Mouse (Mus musculus) testis, adult 2 months (tissue): ENCODE data around the gene Ccdc155. TPM values are rescaled to one million over a fixed set of nuclear protein-coding genes. Genes with fewer than 3 reads are reported as not detected.

Experiments
- H3K27ac ChIP-seq: fragments of 200-500 bp; 2 replicates; pipeline ENCODE4 v1.5.1; 2012; ENCODE audit warnings: low read depth, low read length; ENCODE audit not compliant: control insufficient read depth, insufficient read depth
- H3K27me3 ChIP-seq: fragments of 200-500 bp; 2 replicates; pipeline ENCODE4 v1.6.1; 2012; ENCODE audit warnings: mild to moderate bottlenecking, low read length, moderate library complexity; ENCODE audit not compliant: control insufficient read depth, insufficient read depth
- H3K36me3 ChIP-seq: fragments of 200-500 bp; 2 replicates; pipeline ENCODE4 v1.6.1; 2012; ENCODE audit warnings: mild to moderate bottlenecking, low read length; ENCODE audit not compliant: control insufficient read depth, insufficient read depth
- H3K4me1 ChIP-seq: fragments of 200-500 bp; 2 replicates; pipeline ENCODE4 v1.6.1; 2012; ENCODE audit warnings: low read length; ENCODE audit not compliant: control insufficient read depth, insufficient read depth
- H3K4me3 ChIP-seq: fragments of 200-500 bp; 2 replicates; pipeline ENCODE4 v1.5.1; 2012; ENCODE audit warnings: low read depth, mild to moderate bottlenecking, low read length, moderate library complexity, mixed read lengths; ENCODE audit not compliant: control insufficient read depth
- CTCF ChIP-seq: fragments of 200-500 bp; IDR thresholded peaks from 2 replicates; pipeline ENCODE4 v1.5.1; 2012; ENCODE audit warnings: low read depth, mild to moderate bottlenecking, inconsistent platforms, low read length, moderate library complexity; ENCODE audit not compliant: control insufficient read depth, insufficient read depth, insufficient replicate concordance
- POLR2A ChIP-seq: fragments of 200-500 bp; IDR thresholded peaks from 2 replicates; pipeline ENCODE4 v1.6.1; 2012; ENCODE audit warnings: low read depth, mild to moderate bottlenecking, inconsistent platforms, low read length, moderate library complexity; ENCODE audit not compliant: control insufficient read depth
- polyA plus RNA-seq: library from polyadenylated mRNA; depleted of rRNA; stranded (reverse); fragments of >200 nt; gene quantifications from 2 replicates; pipeline ENCODE4 v1.2.3, GENCODE M21; 2012

The Ccdc155 gene
- polyA plus RNA-seq, 1 experiment: 78.3 TPM

GRCm38 (mm10) chr7:45148534-45149098 is 56.1 kb downstream of the Ccdc155 start:
- H3K4me1 ChIP-seq: no peaks in the 10 kb centered on the region
- H3K36me3 ChIP-seq: no peaks in the 10 kb centered on the region
- no peak overlapping the region for H3K27ac ChIP-seq
- H3K4me3 ChIP-seq: no peak overlapping the region
- H3K27me3 ChIP-seq: no peaks in the 10 kb centered on the region
- TF ChIP-seq POLR2A (no peak), CTCF (no peak)

GRCm38 (mm10) chr7:45147899-45148298 is 56.8 kb downstream of the Ccdc155 start:
- no peak for TF ChIP-seq CTCF
- TF ChIP-seq POLR2A: no peak
- Histone ChIP-seq H3K36me3 (no peaks in the 10 kb centered on the region), H3K27me3 (no peaks in the 10 kb centered on the region), H3K4me1 (no peaks in the 10 kb centered on the region), H3K4me3 (no peak overlapping the region), H3K27ac (no peak overlapping the region)

- Histone ChIP-seq H3K4me1 (no peaks in the 10 kb centered on the region), H3K27ac (no peak overlapping the region), H3K36me3 (no peaks in the 10 kb centered on the region), H3K4me3 (no peak overlapping the region), H3K27me3 (no peaks in the 10 kb centered on the region)
- TF ChIP-seq CTCF: no peak
- no peak for TF ChIP-seq POLR2A
These were observed 57.4 kb downstream of the Ccdc155 start for GRCm38 (mm10) chr7:45147267-45147666.

GRCm38 (mm10) chr7:45145460-45145859 is 59.2 kb downstream of the Ccdc155 start:
- TF ChIP-seq CTCF (no peak), POLR2A (no peak)
- Histone ChIP-seq H3K27me3 (no peaks in the 10 kb centered on the region), H3K4me3 (no peak overlapping the region), H3K27ac (no peak overlapping the region), H3K36me3 (no peaks in the 10 kb centered on the region), H3K4me1 (no peaks in the 10 kb centered on the region; the same call in 1 of the 2 replicates)

- TF ChIP-seq POLR2A (no peak), CTCF (no peak)
- Histone ChIP-seq H3K36me3 (no peaks in the 10 kb centered on the region), H3K4me1 (no peaks in the 10 kb centered on the region; the same call in none of the 2 replicates), H3K4me3 (no peak overlapping the region), H3K27me3 (no peaks in the 10 kb centered on the region), H3K27ac (no peak overlapping the region)
These were observed 60.1 kb downstream of the Ccdc155 start for GRCm38 (mm10) chr7:45144368-45145174.

- TF ChIP-seq CTCF (no peak), POLR2A (no peak)
- H3K27ac ChIP-seq: no peak overlapping the region
- no peaks in the 10 kb centered on the region; the same call in none of the 2 replicates for H3K4me1 ChIP-seq
- H3K27me3 ChIP-seq: no peaks in the 10 kb centered on the region
- H3K4me3 ChIP-seq: no peak overlapping the region
- no peaks in the 10 kb centered on the region for H3K36me3 ChIP-seq
These were observed 62.8 kb downstream of the Ccdc155 start for GRCm38 (mm10) chr7:45141914-45142313.

- TF ChIP-seq CTCF (no peak), POLR2A (no peak)
- H3K4me3 ChIP-seq: no peak overlapping the region
- H3K4me1 ChIP-seq: no peaks in the 10 kb centered on the region; the same call in none of the 2 replicates
- no peak overlapping the region for H3K27ac ChIP-seq
- no peaks in the 10 kb centered on the region for H3K36me3 ChIP-seq
- no peaks in the 10 kb centered on the region for H3K27me3 ChIP-seq
These were observed 63.4 kb downstream of the Ccdc155 start for GRCm38 (mm10) chr7:45141319-45141718.
